Mouse (Mus musculus) hindbrain, embryonic 16.5 days (tissue): ENCODE data around the gene Elac2. TPM values are rescaled to one million over a fixed set of nuclear protein-coding genes. Genes with fewer than 3 reads are reported as not detected.

ENCODE experiments used
- ATAC-seq: fragments of 200-750 bp; cut with Nextera tagmentation; 2 replicates; pipeline ENCODE4 v1.8.0; 2017; ENCODE audit warnings: moderate TSS enrichment, moderate library complexity
- H3K27ac ChIP-seq: fragments of 300-500 bp; sonication (generic); 2 replicates; pipeline ENCODE4 v1.5.1; 2014; ENCODE audit warnings: low read depth, mild to moderate bottlenecking, control low read depth, low read length, moderate library complexity
- H3K27me3 ChIP-seq: fragments of 300-500 bp; sonication (generic); replicated peaks from 2 replicates; pipeline ENCODE4 v1.6.1; 2014; ENCODE audit warnings: low read length; ENCODE audit not compliant: control insufficient read depth, insufficient read depth
- H3K36me3 ChIP-seq: fragments of 300-500 bp; sonication (generic); 2 replicates; pipeline ENCODE4 v1.6.1; 2014; ENCODE audit warnings: mild to moderate bottlenecking, low read length, moderate library complexity, mixed read lengths; ENCODE audit not compliant: control insufficient read depth, insufficient read depth
- H3K4me1 ChIP-seq: fragments of 300-500 bp; sonication (generic); 2 replicates; pipeline ENCODE4 v1.6.1; 2014; ENCODE audit warnings: low read depth, low read length; ENCODE audit not compliant: control insufficient read depth, insufficient read depth
- H3K4me2 ChIP-seq: fragments of 300-500 bp; sonication (generic); 2 replicates; pipeline ENCODE4 v1.6.1; 2014; ENCODE audit warnings: mild to moderate bottlenecking, low read length, control low read depth, moderate library complexity
- H3K4me3 ChIP-seq: fragments of 300-500 bp; sonication (generic); 2 replicates; pipeline ENCODE4 v1.5.1; 2014; ENCODE audit warnings: mild to moderate bottlenecking, low read length, control low read depth, moderate library complexity
- H3K9ac ChIP-seq: fragments of 300-500 bp; sonication (generic); 2 replicates; pipeline ENCODE4 v1.6.1; 2014; ENCODE audit warnings: low read depth, mild to moderate bottlenecking, control low read depth, low read length, moderate library complexity
- H3K9me3 ChIP-seq: fragments of 300-500 bp; sonication (generic); 2 replicates; pipeline ENCODE4 v1.6.1; 2014; ENCODE audit warnings: mild to moderate bottlenecking, low read length, moderate library complexity; ENCODE audit not compliant: control insufficient read depth
- WGBS: fragments of 180-500 bp; shearing (Covaris S2); extraction: QIAGEN DNeasy Blood & Tissue Kit; methylation state at CpG from one replicate; pipeline ENCODE4 v1.1.7; 2014; 5-methylcytosine and 5-hydroxymethylcytosine counted together
- polyA plus RNA-seq: library from polyadenylated mRNA; unstranded; fragments of >200 nt; fragmentation: Nextera tagmentation; extraction: Ambion mirVana; gene quantifications from 2 replicates; pipeline ENCODE4 v1.2.1, GENCODE M21; 2015

Elac2 gene
- polyA plus RNA-seq, 1 experiment from 2014 or later: 28.6 TPM

DNA sequence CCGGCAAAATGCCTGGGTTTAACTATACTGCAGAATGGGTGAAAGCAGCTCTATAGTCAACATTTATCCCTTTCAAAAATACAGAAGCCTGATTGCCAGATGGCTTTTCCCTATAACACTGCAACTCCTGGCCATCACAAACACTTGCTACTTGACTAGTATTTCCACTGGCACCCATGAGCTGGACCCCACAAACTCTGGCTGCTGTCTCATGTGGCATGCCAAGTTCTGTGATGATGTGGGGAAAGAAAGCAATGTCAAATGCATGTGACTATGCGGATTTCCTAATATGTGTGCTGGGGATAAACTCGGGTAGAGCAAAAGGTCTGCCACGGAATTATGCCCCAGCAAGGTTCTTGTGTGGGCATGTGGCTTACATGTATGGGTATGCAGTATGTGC is 27.2 kb downstream of the Elac2 start:
- no peak overlapping the region for H3K9ac ChIP-seq

DNA sequence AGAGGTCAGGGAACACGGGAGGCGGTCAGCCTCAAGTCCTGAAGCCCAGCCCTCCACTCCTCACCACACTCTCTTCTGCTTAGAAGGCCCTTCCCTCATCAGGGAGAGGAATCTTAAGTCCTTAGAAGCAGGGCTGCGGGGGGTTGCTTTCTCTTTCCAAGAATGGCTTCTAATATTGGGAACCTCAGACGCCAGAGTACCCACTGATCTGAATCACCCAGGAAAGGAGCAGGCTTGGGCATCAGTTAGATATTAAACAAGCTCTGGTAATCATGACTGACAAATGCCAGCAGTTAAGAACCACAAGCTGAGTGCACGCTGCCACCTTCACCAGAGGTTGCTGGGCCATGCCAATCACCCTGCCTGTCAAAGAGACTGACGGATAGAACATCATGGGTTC is 35.1 kb downstream of the Elac2 start:
- Histone ChIP-seq H3K27me3 (no peaks in the 10 kb centered on the region), H3K9me3 (no peaks in the 10 kb centered on the region), H3K9ac (no peak overlapping the region), H3K4me2 (no peak overlapping the region), H3K4me1 (no peaks in the 10 kb centered on the region), H3K36me3 (0 out of 2 replicates have a peak, but pooled peaks cover 3% of the 10 kb centered on the region), H3K4me3 (no peak overlapping the region), H3K27ac (no peak overlapping the region)
- WGBS: 80% methylated on average over 6 of the region's 6 CpGs
- no peak for ATAC-seq

More for the DNA sequence above, 27.2 kb downstream of the Elac2 start:
- Histone ChIP-seq H3K27me3 (no peaks in the 10 kb centered on the region), H3K9me3 (no peaks in the 10 kb centered on the region), H3K36me3 (peaks cover 13% of the 10 kb centered on the region), H3K4me1 (no peaks in the 10 kb centered on the region), H3K4me2 (no peak overlapping the region), H3K27ac (no peak overlapping the region), H3K4me3 (no peak overlapping the region)
- 94% methylated on average over 4 of the region's 4 CpGs for WGBS
- ATAC-seq: no peak

DNA sequence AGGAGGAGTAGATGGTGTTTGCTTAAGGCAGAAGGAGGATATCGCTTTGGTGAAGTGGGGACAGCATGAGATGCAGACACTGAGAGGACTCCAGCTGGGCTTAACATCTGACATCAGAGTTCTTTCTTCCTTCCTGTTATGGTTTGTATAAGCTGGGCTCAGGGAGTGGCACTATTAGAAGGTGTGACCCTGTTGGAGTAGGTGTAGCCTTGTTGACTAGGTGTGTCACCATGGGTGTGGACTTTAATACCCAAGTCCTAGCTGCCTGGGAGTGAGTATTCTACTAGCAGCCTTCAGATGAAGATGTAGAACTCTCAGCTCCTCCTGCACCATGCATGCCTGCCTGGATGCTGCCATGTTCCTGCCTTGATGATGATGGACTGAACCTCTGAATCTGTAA is 37.9 kb downstream of the Elac2 start:
- H3K4me3 ChIP-seq: no peak overlapping the region
- H3K4me2 ChIP-seq: no peak overlapping the region
- H3K27ac ChIP-seq: no peak overlapping the region
- ATAC-seq: no peak
- H3K9me3 ChIP-seq: no peaks in the 10 kb centered on the region
- 100% methylated on average over 1 of the region's 1 CpGs for WGBS
- no peaks in the 10 kb centered on the region for H3K27me3 ChIP-seq
- H3K9ac ChIP-seq: no peak overlapping the region
- no peaks in the 10 kb centered on the region for H3K4me1 ChIP-seq
- H3K36me3 ChIP-seq: 0 out of 2 replicates have a peak, but pooled peaks cover 8% of the 10 kb centered on the region

DNA sequence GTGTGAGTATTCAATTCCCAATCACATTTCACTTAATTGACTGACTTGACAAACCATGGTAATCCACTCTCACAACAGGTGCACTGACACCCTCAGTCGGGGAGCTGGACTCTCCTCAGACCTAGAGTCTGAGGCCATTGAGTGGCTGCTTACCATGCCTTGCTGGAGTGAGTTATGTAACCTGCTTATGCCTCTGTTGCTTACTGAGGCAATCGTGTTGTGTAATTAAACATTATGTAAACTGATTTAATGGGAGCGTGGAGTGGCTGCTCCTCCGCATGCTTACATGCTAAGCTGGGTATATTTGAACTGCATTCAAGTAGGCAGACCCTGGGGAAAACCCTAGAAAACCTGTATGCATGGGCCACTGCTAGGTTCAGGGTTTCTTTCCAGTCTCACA is 41.9 kb downstream of the Elac2 start:
- ATAC-seq: no peak
- peaks cover 21% of the 10 kb centered on the region for H3K36me3 ChIP-seq
- H3K4me2 ChIP-seq: no peak overlapping the region
- no peaks in the 10 kb centered on the region for H3K27me3 ChIP-seq
- H3K27ac ChIP-seq: no peak overlapping the region
- H3K4me3 ChIP-seq: no peak overlapping the region
- H3K4me1 ChIP-seq: no peaks in the 10 kb centered on the region
- 85% methylated on average over 4 of the region's 4 CpGs for WGBS
- H3K9ac ChIP-seq: no peak overlapping the region
- H3K9me3 ChIP-seq: no peaks in the 10 kb centered on the region

- no peak for ATAC-seq
- Histone ChIP-seq H3K4me2 (no peak overlapping the region), H3K4me1 (no peaks in the 10 kb centered on the region), H3K27ac (no peak overlapping the region), H3K27me3 (no peaks in the 10 kb centered on the region), H3K4me3 (no peak overlapping the region), H3K9ac (no peak overlapping the region), H3K36me3 (peaks cover 19% of the 10 kb centered on the region), H3K9me3 (no peaks in the 10 kb centered on the region)
- 94% methylated on average over 11 of the region's 11 CpGs for WGBS
Measured at GRCm38 (mm10) chr11:65022771-65023170, 43.9 kb downstream of the Elac2 start.

DNA sequence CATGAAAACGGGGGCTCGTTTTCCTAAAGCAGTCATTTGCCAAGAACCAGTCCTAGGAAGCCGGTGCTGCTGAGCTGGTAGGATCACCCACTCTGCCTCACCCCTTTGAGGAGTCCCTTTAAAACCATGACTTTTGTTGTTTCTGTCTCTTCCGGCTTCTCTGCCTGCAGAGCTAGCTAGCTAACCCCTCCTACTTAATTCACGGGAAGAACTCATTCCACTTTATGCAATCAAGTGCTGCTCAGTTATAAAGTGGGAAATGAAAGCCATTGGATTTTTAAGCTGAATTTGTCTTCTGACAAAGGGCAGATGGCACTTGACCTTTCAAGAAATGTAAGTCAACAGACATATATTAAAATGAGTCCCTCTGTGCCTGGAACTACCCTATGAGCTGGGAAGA is 49.2 kb downstream of the Elac2 start:
- Histone ChIP-seq H3K4me2 (no peak overlapping the region), H3K4me3 (no peak overlapping the region), H3K27me3 (no peaks in the 10 kb centered on the region), H3K27ac (no peak overlapping the region), H3K4me1 (no peaks in the 10 kb centered on the region), H3K9me3 (no peaks in the 10 kb centered on the region), H3K36me3 (peaks cover 4% of the 10 kb centered on the region), H3K9ac (no peak overlapping the region)
- no peak for ATAC-seq
- 91% methylated on average over 5 of the region's 5 CpGs for WGBS

GRCm38 (mm10) chr11:65030201-65030600 is 51.4 kb downstream of the Elac2 start:
- Histone ChIP-seq H3K4me3 (no peak overlapping the region), H3K27me3 (no peaks in the 10 kb centered on the region), H3K36me3 (no peaks in the 10 kb centered on the region; the same call in 1 of the 2 replicates), H3K9me3 (no peaks in the 10 kb centered on the region), H3K4me1 (no peaks in the 10 kb centered on the region), H3K9ac (no peak overlapping the region), H3K27ac (no peak overlapping the region), H3K4me2 (no peak overlapping the region)
- ATAC-seq: no peak
- 94% methylated on average over 1 of the region's 1 CpGs for WGBS

DNA sequence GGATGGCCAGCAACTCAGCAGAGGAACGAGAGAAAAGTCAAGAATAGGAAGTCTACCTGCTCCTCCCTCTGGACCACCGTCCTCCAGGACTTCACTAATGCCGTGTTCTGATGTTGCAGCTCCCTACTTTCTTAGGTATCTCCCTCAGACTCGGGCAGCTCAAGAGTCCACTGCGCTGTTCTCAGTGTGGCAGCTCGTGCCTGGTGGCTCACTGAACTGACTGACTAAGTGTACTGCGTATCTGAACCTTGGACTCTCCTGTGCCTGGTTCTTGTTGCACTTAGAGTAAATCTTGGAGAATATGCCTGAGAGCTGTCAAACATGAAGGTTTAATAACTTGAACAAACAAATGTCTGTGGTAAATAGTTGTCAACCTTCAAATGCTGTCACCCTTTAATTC is 53.4 kb downstream of the Elac2 start:
- no peak for ATAC-seq
- Histone ChIP-seq H3K4me1 (no peaks in the 10 kb centered on the region), H3K4me3 (no peak overlapping the region), H3K9ac (no peak overlapping the region), H3K27me3 (no peaks in the 10 kb centered on the region), H3K9me3 (no peaks in the 10 kb centered on the region), H3K4me2 (no peak overlapping the region), H3K36me3 (no peaks in the 10 kb centered on the region; the same call in 1 of the 2 replicates), H3K27ac (no peak overlapping the region)
- 94% methylated on average over 7 of the region's 7 CpGs for WGBS

DNA sequence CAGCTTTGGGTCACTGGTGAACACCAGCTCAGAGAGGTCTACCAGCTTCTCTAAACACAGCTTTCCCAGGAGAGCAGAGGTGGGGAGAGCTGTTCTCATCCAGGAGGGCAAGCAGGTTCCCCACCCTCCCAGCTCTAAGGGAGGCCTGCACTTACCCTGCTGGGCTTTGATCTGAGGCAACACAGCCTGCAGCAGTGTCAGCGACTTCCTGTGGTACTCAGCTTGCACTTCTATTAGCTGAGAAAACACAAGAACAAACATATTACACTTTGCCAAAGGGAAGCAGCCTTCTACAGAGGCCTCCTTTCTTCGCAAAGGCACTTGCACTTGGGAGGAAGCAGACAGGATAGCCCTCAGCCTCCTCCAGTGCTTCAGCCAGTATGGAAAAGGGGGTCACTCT is 60.2 kb downstream of the Elac2 start:
- Histone ChIP-seq H3K4me2 (no peak overlapping the region), H3K9ac (no peak overlapping the region), H3K4me3 (no peak overlapping the region), H3K27me3 (no peaks in the 10 kb centered on the region), H3K36me3 (no peaks in the 10 kb centered on the region; the same call in 1 of the 2 replicates), H3K9me3 (no peaks in the 10 kb centered on the region), H3K27ac (no peak overlapping the region), H3K4me1 (no peaks in the 10 kb centered on the region)
- ATAC-seq: no peak
- 61% methylated on average over 2 of the region's 2 CpGs for WGBS
